Mouse (Mus musculus) C2C12 (cell line): ENCODE data around the gene Ate1. TPM values are rescaled to one million over a fixed set of nuclear protein-coding genes. Genes with fewer than 3 reads are reported as not detected.

ENCODE experiments used
- H3K27me3 ChIP-seq: one replicate; pipeline ENCODE4 v1.6.1; 2011; ENCODE audit not compliant: control insufficient read depth, insufficient read depth, insufficient read length
- H3K36me3 ChIP-seq: one replicate; pipeline ENCODE4 v1.6.1; 2011; ENCODE audit not compliant: control insufficient read depth, insufficient read depth
- H3K4me3 ChIP-seq: one replicate; pipeline ENCODE4 v1.5.1; 2011; ENCODE audit warnings: mild to moderate bottlenecking, control low read depth; ENCODE audit not compliant: poor library complexity, insufficient read depth, severe bottlenecking
- H3K79me2 ChIP-seq: one replicate; pipeline ENCODE4 v1.6.1; 2011; ENCODE audit not compliant: control insufficient read depth, insufficient read depth
- H3K79me3 ChIP-seq: one replicate; pipeline ENCODE4 v1.6.1; 2011; ENCODE audit warnings: low read depth, control low read depth
- H3ac ChIP-seq: one replicate; pipeline ENCODE3; 2011; ENCODE audit warnings: low read depth; ENCODE audit not compliant: control insufficient read depth, insufficient read length
- CEBPB ChIP-seq: IDR thresholded peaks from one replicate; pipeline ENCODE4 v1.6.1; 2011; ENCODE audit warnings: low read depth, mild to moderate bottlenecking, control low read depth, moderate library complexity
- CTCF ChIP-seq: IDR thresholded peaks from one replicate; pipeline ENCODE4 v1.5.1; 2011; ENCODE audit not compliant: control insufficient read depth, insufficient read depth, insufficient read length
- FOSL1 ChIP-seq: IDR thresholded peaks from one replicate; pipeline ENCODE4 v1.8.0; 2011; ENCODE audit warnings: mild to moderate bottlenecking, low read length; ENCODE audit not compliant: poor library complexity, insufficient read depth, severe bottlenecking
- MAX ChIP-seq: IDR thresholded peaks from one replicate; pipeline ENCODE4 v1.6.1; 2011; ENCODE audit warnings: mild to moderate bottlenecking, control low read depth
- MYOD1 ChIP-seq: IDR thresholded peaks from one replicate; pipeline ENCODE4 v1.6.1; 2011; ENCODE audit warnings: low read depth; ENCODE audit not compliant: control insufficient read depth, insufficient read length
- MYOG ChIP-seq: IDR thresholded peaks from one replicate; pipeline ENCODE4 v1.6.1; 2011; ENCODE audit not compliant: control insufficient read depth, insufficient read length; ENCODE audit errors: extremely low read depth
- USF1 ChIP-seq: IDR thresholded peaks from one replicate; pipeline ENCODE4 v1.6.1; 2011; ENCODE audit warnings: low read depth, mild to moderate bottlenecking, control low read depth, moderate library complexity
- polyA plus RNA-seq: library from polyadenylated mRNA; unstranded; fragments of >200 nt; fragmentation: generic; extraction: Trizol; gene quantifications from one replicate; pipeline ENCODE4 v1.2.1, GENCODE M21; 2012; ENCODE audit warnings: missing spikeins

Gene Ate1
- polyA plus RNA-seq, 1 experiment, result 16.0 TPM

DNA sequence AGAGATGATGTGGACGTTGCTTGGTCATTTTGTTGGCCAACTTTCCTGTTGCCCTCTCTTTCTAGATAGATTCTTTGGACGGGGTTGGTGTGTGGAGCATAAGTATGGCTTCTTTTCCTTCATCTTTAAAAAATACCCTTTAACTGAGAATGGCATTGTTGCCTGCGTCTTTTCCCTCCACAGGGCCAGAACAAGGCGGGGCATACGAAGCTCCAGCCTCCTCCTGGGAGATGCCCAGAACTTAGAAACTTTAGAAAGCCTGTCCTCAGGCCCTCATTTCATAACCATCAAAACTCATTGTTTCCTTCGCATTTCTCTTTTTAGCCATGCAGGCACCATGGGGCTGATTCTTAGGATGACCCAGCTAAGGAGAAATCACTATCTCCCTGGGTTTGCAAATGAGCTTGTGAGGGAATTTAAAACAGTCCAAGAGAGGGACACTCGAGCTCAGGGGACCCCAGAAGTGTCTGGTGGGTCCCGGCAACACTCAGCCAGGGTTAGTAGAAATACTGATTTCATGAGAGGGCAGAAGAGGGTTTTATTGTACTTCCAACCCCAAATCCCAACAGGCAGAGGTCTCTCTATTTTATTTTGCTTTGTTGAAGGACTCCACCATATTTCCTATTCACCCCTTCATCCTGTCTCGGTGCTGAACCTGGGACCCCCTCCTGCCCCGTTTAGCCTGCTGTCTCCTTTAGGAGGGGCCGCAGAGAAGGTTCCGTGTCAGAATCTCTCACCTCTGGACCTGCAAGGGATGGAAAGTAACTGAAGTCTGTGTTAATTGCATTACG lies 151.9 kb downstream of the Ate1 start:
- H3K27me3 ChIP-seq, result no peaks in the 10 kb centered on the region
- no peak overlapping the region for H3ac ChIP-seq
- no peak for TF ChIP-seq MYOG
- TF ChIP-seq FOSL1, result no peak
- no peak for TF ChIP-seq USF1
- no peak for TF ChIP-seq MYOD1
- TF ChIP-seq MAX, result no peak
- no peak for TF ChIP-seq CTCF
- no peak for TF ChIP-seq CEBPB
- H3K4me3 ChIP-seq, result no peak overlapping the region
- no peaks in the 10 kb centered on the region for H3K79me3 ChIP-seq
- H3K79me2 ChIP-seq, result no peaks in the 10 kb centered on the region
- H3K36me3 ChIP-seq, result no peaks in the 10 kb centered on the region

DNA sequence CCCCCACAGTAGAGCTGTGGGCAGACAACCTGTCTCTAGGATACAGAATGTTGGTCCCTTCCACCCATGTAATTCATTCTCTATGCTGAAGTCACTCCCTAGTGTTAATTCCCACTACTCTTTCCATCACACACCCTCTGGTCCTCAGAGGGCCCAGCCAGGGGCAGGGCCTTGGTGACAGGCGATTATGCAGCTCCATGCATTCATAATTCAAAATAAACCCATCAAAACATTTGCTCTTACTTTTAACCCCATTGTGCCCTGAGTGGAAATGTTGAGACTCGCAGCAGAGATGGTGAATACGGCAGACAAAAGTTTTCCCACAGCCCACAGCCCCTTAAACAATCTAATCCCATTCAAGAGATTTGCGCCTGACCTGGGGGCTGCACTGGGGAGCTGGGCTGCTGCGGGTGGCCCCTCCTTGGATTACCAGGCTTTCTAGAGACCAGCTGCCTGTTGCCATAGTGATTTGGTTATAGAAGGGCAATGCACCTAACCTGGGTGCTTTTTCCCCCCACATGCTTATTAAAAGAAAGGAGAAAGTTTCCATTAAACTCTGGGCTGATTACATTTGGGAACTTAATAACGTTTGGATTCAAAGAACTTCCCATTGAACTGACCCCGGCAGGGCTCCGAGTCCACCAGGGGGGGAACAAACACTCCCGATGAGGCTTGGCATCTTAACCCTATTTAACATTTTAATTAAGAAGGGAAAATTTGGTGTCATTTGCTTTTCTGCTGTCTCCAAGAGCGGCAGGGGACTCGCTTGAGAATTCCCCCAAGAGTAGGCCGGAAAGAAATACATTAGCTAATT lies 152.7 kb downstream of the Ate1 start:
- Histone ChIP-seq H3K36me3 (no peaks in the 10 kb centered on the region), H3K79me3 (no peaks in the 10 kb centered on the region), H3ac (no peak overlapping the region), H3K4me3 (no peak overlapping the region), H3K79me2 (no peaks in the 10 kb centered on the region), H3K27me3 (no peaks in the 10 kb centered on the region)
- TF ChIP-seq CEBPB, result no peak
- no peak for TF ChIP-seq MAX
- no peak for TF ChIP-seq FOSL1
- no peak for TF ChIP-seq MYOG
- no peak for TF ChIP-seq USF1
- TF ChIP-seq CTCF, result no peak
- no peak for TF ChIP-seq MYOD1

GRCm38 (mm10) chr7:130365711-130366110 lies 154.5 kb downstream of the Ate1 start:
- no peaks in the 10 kb centered on the region for H3K79me3 ChIP-seq
- H3K79me2 ChIP-seq, result no peaks in the 10 kb centered on the region
- no peak for TF ChIP-seq FOSL1
- TF ChIP-seq MYOD1, result no peak
- no peak for TF ChIP-seq USF1
- no peak for TF ChIP-seq MYOG
- TF ChIP-seq MAX, result no peak
- TF ChIP-seq CTCF, result no peak
- no peak for TF ChIP-seq CEBPB
- H3K36me3 ChIP-seq, result no peaks in the 10 kb centered on the region
- no peak overlapping the region for H3K4me3 ChIP-seq
- H3K27me3 ChIP-seq, result no peaks in the 10 kb centered on the region
- no peak overlapping the region for H3ac ChIP-seq

Other genes starting within 250 kb of the Ate1 start
- gene Nsmce4a, start 52.7 kb upstream of the Ate1 start, polyA plus RNA-seq, result 54.3 TPM
- 44.8 TPM for gene Tacc2, start 57.1 kb upstream of the Ate1 start, polyA plus RNA-seq